ENCODE assay signal across 10 mouse cellular contexts in the genomic region with DNA sequence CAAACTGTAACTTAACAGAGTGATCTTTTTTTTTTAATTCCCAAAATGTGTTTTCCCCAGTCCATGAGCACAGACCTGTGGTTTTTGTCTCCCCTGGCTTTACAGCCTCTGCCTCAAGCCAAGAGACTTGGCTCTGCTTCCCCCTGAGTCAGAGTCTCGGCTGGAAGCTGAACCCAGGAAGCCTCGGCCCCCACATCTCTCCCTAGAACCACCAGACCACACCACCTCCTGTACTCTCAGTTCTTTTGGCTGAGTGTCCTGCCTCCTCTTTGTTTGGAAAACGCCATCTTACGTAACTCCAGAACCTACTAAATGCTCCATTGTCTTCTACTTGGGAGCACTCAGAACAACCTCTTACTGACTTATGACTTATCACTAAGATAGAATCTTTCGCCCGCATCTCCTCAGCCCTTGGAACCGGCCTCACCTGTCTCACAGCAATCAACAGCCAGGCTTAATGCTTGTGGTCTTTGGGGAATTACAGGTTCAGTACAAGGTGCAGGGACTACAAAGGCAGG. TPM values are rescaled to one million over a fixed set of nuclear protein-coding genes. Genes with fewer than 3 reads are reported as not detected.
A peak's percentile ranks its signal among the peaks of the same experiment; 100 is the strongest.
DNase-seq lines count a peak whose midpoint lies in the region; ATAC-seq and TF ChIP-seq lines count a peak whose summit lies in the region.
"Had no signal": no experiment of that assay in that cellular context is flagged by ENCODE, and none has a peak within 500 bp of the region (broad histone marks: within the 10 kb centered on the region; RNA-seq: fewer than 3 reads in every experiment).

No protein-coding gene starts in this region.

- no peaks in the 10 kb centered on the region for H3K36me3 ChIP-seq in limb, embryonic 12.5 days
- no peaks in the 10 kb centered on the region for H3K36me3 ChIP-seq in limb, embryonic 10.5 days
- H3K36me3 ChIP-seq in heart, postnatal 0 days (replicated peaks; ENCODE audit: control insufficient read depth, insufficient read depth, low read length), result no peaks in the 10 kb centered on the region
- no peaks in the 10 kb centered on the region for H3K36me3 ChIP-seq in myocyte (ENCODE audit: control insufficient read depth, insufficient read depth)
- H3K36me3 ChIP-seq: hindbrain, embryonic 15.5 days; midbrain, embryonic 12.5 days had no signal

- H3K4me3 ChIP-seq in limb, embryonic 12.5 days (replicated peaks), result no peak overlapping the region
- H3K4me3 ChIP-seq in limb, embryonic 10.5 days, result no peak overlapping the region
- no peak overlapping the region for H3K4me3 ChIP-seq in heart, postnatal 0 days (ENCODE audit: low read depth, low read length)
- no peak overlapping the region for H3K4me3 ChIP-seq in myocyte
- H3K4me3 ChIP-seq: hindbrain, embryonic 15.5 days; midbrain, embryonic 12.5 days had no signal

- no peak overlapping the region for H3K9ac ChIP-seq in limb, embryonic 12.5 days (replicated peaks)
- H3K9ac ChIP-seq in heart, postnatal 0 days (replicated peaks; ENCODE audit: low read depth, low read length), result no peak overlapping the region
- H3K9ac ChIP-seq: hindbrain, embryonic 15.5 days; midbrain, embryonic 12.5 days had no signal

- no peak for ATAC-seq in limb, embryonic 12.5 days (ENCODE audit: insufficient number of reproducible peaks, insufficient read depth, low FRiP score, low TSS enrichment, low read depth)
- ATAC-seq in heart, postnatal 0 days (ENCODE audit: insufficient read depth, low read depth), result 0 out of 2 replicates have a peak, but pooled peaks have one; percentile 28
- ATAC-seq in CD4-positive, CD25-positive, alpha-beta regulatory T cell, adult 4 months, result no peak
- no peak for ATAC-seq in activated CD4-positive, CD25-positive, alpha-beta regulatory T cell, adult 4 months

- no peaks in the 10 kb centered on the region for H3K27me3 ChIP-seq in limb, embryonic 12.5 days
- no peaks in the 10 kb centered on the region for H3K27me3 ChIP-seq in limb, embryonic 10.5 days (ENCODE audit: low read depth, poor library complexity, severe bottlenecking)
- H3K27me3 ChIP-seq in heart, postnatal 0 days (ENCODE audit: control insufficient read depth, insufficient read depth, low read length), result no peaks in the 10 kb centered on the region
- no peaks in the 10 kb centered on the region for H3K27me3 ChIP-seq in myocyte (ENCODE audit: control insufficient read depth, insufficient read depth, insufficient read length)
- H3K27me3 ChIP-seq: hindbrain, embryonic 15.5 days; midbrain, embryonic 12.5 days had no signal

- H3K4me1 ChIP-seq in limb, embryonic 12.5 days (replicated peaks), result peaks cover 8% of the 10 kb centered on the region
- H3K4me1 ChIP-seq in limb, embryonic 10.5 days, result peaks cover 5% of the 10 kb centered on the region; the same call in 1 of the 2 replicates
- peaks cover 34% of the 10 kb centered on the region for H3K4me1 ChIP-seq in heart, postnatal 0 days (ENCODE audit: control insufficient read depth, insufficient read depth)
- H3K4me1 ChIP-seq: midbrain, embryonic 12.5 days had no signal

- H3K79me2 ChIP-seq in myocyte (ENCODE audit: control insufficient read depth, insufficient read depth), result no peaks in the 10 kb centered on the region

- TF ChIP-seq CTCF in heart, postnatal 0 days (IDR thresholded peaks at IDR 0.05; ENCODE audit: low read depth), result no peak

- no peak overlapping the region for H3ac ChIP-seq in myocyte (ENCODE audit: control insufficient read depth, insufficient read length)

- TF ChIP-seq EP300 in heart, postnatal 0 days (IDR thresholded peaks at IDR 0.05; ENCODE audit: low read depth), result no peak

- H3K27ac ChIP-seq in limb, embryonic 12.5 days, result peak overlapping the region; percentile 41
- no peak overlapping the region; the same call in 1 of the 2 replicates for H3K27ac ChIP-seq in limb, embryonic 10.5 days
- peak overlapping the region; percentile 72 for H3K27ac ChIP-seq in heart, postnatal 0 days (ENCODE audit: low read depth)
- H3K27ac ChIP-seq: hindbrain, embryonic 15.5 days; midbrain, embryonic 12.5 days had no signal

- no peaks in the 10 kb centered on the region for H3K9me3 ChIP-seq in limb, embryonic 12.5 days
- H3K9me3 ChIP-seq in limb, embryonic 10.5 days (replicated peaks), result no peaks in the 10 kb centered on the region
- no peaks in the 10 kb centered on the region for H3K9me3 ChIP-seq in heart, postnatal 0 days (replicated peaks; ENCODE audit: control insufficient read depth, low read length)
- H3K9me3 ChIP-seq: hindbrain, embryonic 15.5 days; midbrain, embryonic 12.5 days had no signal

- no peak overlapping the region for H3K4me2 ChIP-seq in limb, embryonic 12.5 days
- no peak overlapping the region for H3K4me2 ChIP-seq in heart, postnatal 0 days (ENCODE audit: low read depth, low read length)
- H3K4me2 ChIP-seq in myocyte (ENCODE audit: low read depth), result peak overlapping the region; percentile 72
- H3K4me2 ChIP-seq: hindbrain, embryonic 15.5 days; midbrain, embryonic 12.5 days had no signal

- WGBS in limb, embryonic 12.5 days, result 79% methylated on average over 7 of the region's 7 CpGs
- WGBS in limb, embryonic 10.5 days, result 84% methylated on average over 7 of the region's 7 CpGs
- 39% methylated on average over 7 of the region's 7 CpGs for WGBS in heart, postnatal 0 days

- DNase-seq in limb, embryonic 10.5 days (ENCODE audit: low spot score), result no peak
- peak; percentile 42 for DNase-seq in cerebellum, adult 9-11 months
- peak; percentile 29 for DNase-seq in heart, postnatal 0 days (ENCODE audit: low spot score)
- no peak for DNase-seq in spleen, adult 18-20 months

- no peak for TF ChIP-seq POLR2A in myocyte (IDR thresholded peaks at IDR 0.05; ENCODE audit: insufficient read length, low read depth)

TF ChIP-seq in myocyte, 11 proteins besides CTCF, POLR2A, EP300 and RAD21:
- peak in 2 of 3 experiments; percentile 61 to 74 for TF ChIP-seq MYOD1 (IDR thresholded peaks at IDR 0.05; ENCODE audit: control insufficient read depth in 1 of 3, insufficient read length in 2 of 3, low read depth in 2 of 3)
- TF ChIP-seq MYOG (IDR thresholded peaks at IDR 0.05; ENCODE audit: control insufficient read depth in 1 of 3, insufficient read depth in 1 of 3, insufficient read length in 2 of 3, low read depth in 2 of 3), result no peak

RNA-seq across cellular contexts. Expression of gene Sspn, which starts 36.9 kb away (rescaled TPM):
- polyA plus RNA-seq in limb, embryonic 12.5 days (2016; fragmentation: Nextera tagmentation; extraction: Ambion mirVana), result 10.3 and 10.7 TPM in 2 replicates
- 1.9 and 4.6 TPM in 2 replicates for polyA plus RNA-seq in limb, embryonic 10.5 days (2016; fragmentation: Nextera tagmentation; extraction: Ambion mirVana)
- 64.2 and 74.1 TPM in 2 replicates for total RNA-seq in heart, postnatal 0 days (2014; rRNA removed; ENCODE audit: low replicate concordance)
- polyA plus RNA-seq in heart, postnatal 0 days (2015; fragmentation: Nextera tagmentation; extraction: Ambion mirVana), result 92.0 and 93.6 TPM in 2 replicates
- 16.8 TPM for polyA plus RNA-seq in myocyte (2012; fragmentation: generic; extraction: Trizol)
- not detected for polyA plus RNA-seq in CD4-positive, CD25-positive, alpha-beta regulatory T cell, adult 4 months (2017; shearing (Covaris generic))
- not detected for polyA plus RNA-seq in activated CD4-positive, CD25-positive, alpha-beta regulatory T cell, adult 4 months (2017; shearing (Covaris generic))

Comparison
In these comparisons a context has a peak if more than half of its experiments do, and no peak if none do; other contexts are left out.
1. DNase-seq: peak in cerebellum, adult 9-11 months (single experiment) and heart, postnatal 0 days (single experiment); none in limb, embryonic 10.5 days (single experiment) and spleen, adult 18-20 months (0 of 2).